Mouse (Mus musculus) spleen, postnatal 10 days (tissue): ENCODE results near the gene Plekha6.

ENCODE experiments used
- DNase-seq, 2 experiments: peaks; one replicate each; pipeline ENCODE4 v3.0.0; 2021 to 2022; ENCODE audit warnings: low spot score in 2 of 2

The Plekha6 gene

GRCm38 (mm10) chr1:133182016-133182705 is 18.2 kb downstream of the Plekha6 start:
- no peak for DNase-seq

- DNase-seq = no peak
Measured at GRCm38 (mm10) chr1:133182706-133183095, 18.7 kb downstream of the Plekha6 start.

- no peak for DNase-seq
Measured at GRCm38 (mm10) chr1:133183141-133183925, 19.3 kb downstream of the Plekha6 start.

GRCm38 (mm10) chr1:133187948-133188680 is 24.1 kb downstream of the Plekha6 start:
- DNase-seq = no peak

- no peak for DNase-seq
Measured at GRCm38 (mm10) chr1:133188719-133189118, 24.7 kb downstream of the Plekha6 start.

- no peak for DNase-seq
Measured at GRCm38 (mm10) chr1:133189471-133189870, 25.5 kb downstream of the Plekha6 start.

- DNase-seq = no peak
Measured at GRCm38 (mm10) chr1:133190550-133190949, 26.5 kb downstream of the Plekha6 start.

GRCm38 (mm10) chr1:133196181-133196580 is 32.2 kb downstream of the Plekha6 start:
- no peak for DNase-seq

GRCm38 (mm10) chr1:133197266-133197665 is 33.3 kb downstream of the Plekha6 start:
- DNase-seq = no peak

- no peak for DNase-seq
Measured at GRCm38 (mm10) chr1:133199706-133200105, 35.7 kb downstream of the Plekha6 start.

- DNase-seq = no peak
Measured at GRCm38 (mm10) chr1:133201499-133201898, 37.5 kb downstream of the Plekha6 start.

- DNase-seq = no peak
Measured at GRCm38 (mm10) chr1:133203701-133204100, 39.7 kb downstream of the Plekha6 start.

- DNase-seq = no peak
Measured at GRCm38 (mm10) chr1:133204341-133204849, 40.4 kb downstream of the Plekha6 start.

GRCm38 (mm10) chr1:133204985-133205384 is 41.0 kb downstream of the Plekha6 start:
- DNase-seq = no peak

GRCm38 (mm10) chr1:133208086-133208815 is 44.2 kb downstream of the Plekha6 start:
- no peak for DNase-seq

GRCm38 (mm10) chr1:133209036-133209435 is 45.0 kb downstream of the Plekha6 start:
- DNase-seq = no peak

GRCm38 (mm10) chr1:133209482-133209881 is 45.5 kb downstream of the Plekha6 start:
- no peak for DNase-seq

- DNase-seq = no peak
Measured at GRCm38 (mm10) chr1:133209901-133210516, 46.0 kb downstream of the Plekha6 start.

GRCm38 (mm10) chr1:133210766-133211165 is 46.8 kb downstream of the Plekha6 start:
- no peak for DNase-seq

GRCm38 (mm10) chr1:133212273-133212672 is 48.3 kb downstream of the Plekha6 start:
- no peak for DNase-seq

GRCm38 (mm10) chr1:133213098-133213497 is 49.1 kb downstream of the Plekha6 start:
- DNase-seq = no peak
